Mouse (Mus musculus): ENCODE results near the gene Mttp. TPM values are rescaled to one million over a fixed set of nuclear protein-coding genes. Genes with fewer than 3 reads are reported as not detected.
A peak's percentile ranks its signal among the peaks of the same experiment; 100 is the strongest.

The Mttp gene
- total and polyA plus RNA-seq, 3 experiments, result 2.5 to 4.4 TPM; not detected in 1

- Histone ChIP-seq H3K9ac (ENCODE audit: control insufficient read depth, low read depth, low read length, poor library complexity, severe bottlenecking) (peak overlapping the region; percentile 94), H3K27ac (ENCODE audit: control insufficient read depth, low read depth, low read length) (no peak overlapping the region), H3K9me3 (replicated peaks; ENCODE audit: insufficient read depth, low read length) (no peaks in the 10 kb centered on the region), H3K4me3 (ENCODE audit: control insufficient read depth in 1 of 2, insufficient read depth in 1 of 2, low read depth in 2 of 2, low read length in 2 of 2) (peak overlapping the region; percentile 20 to 78), H3K4me1 (ENCODE audit: control insufficient read depth in 1 of 2, insufficient read depth in 2 of 2, low read length in 2 of 2) (no peaks in the 10 kb centered on the region), H3K79me2 (ENCODE audit: control insufficient read depth, insufficient read depth, low read length, poor library complexity) (peaks cover 8% of the 10 kb centered on the region; the same call in 1 of the 2 replicates), H3K27me3 (ENCODE audit: control insufficient read depth in 1 of 2, insufficient read depth in 2 of 2, low read length in 2 of 2) (no peaks in the 10 kb centered on the region), H3K36me3 (ENCODE audit: control insufficient read depth in 1 of 2, insufficient read depth in 2 of 2, low read length in 2 of 2) (peaks cover 0 to 8% of the 10 kb centered on the region in 2 experiments; a peak in 2 of 4 replicates)
- TF ChIP-seq ETS1 (IDR thresholded peaks at IDR 0.05; ENCODE audit: low read depth, low read length) (no peak), HCFC1 (IDR thresholded peaks at IDR 0.05; ENCODE audit: low read depth, low read length) (no peak), UBTF (IDR thresholded peaks at IDR 0.05; ENCODE audit: borderline replicate concordance, insufficient read depth, low read depth, low read length) (no peak), TAL1 (IDR thresholded peaks at IDR 0.05; ENCODE audit: low read length) (no peak), RCOR1 (IDR thresholded peaks at IDR 0.05; ENCODE audit: low read depth, low read length) (no peak), TBP (IDR thresholded peaks at IDR 0.05; ENCODE audit: low read depth, low read length) (0 out of 2 replicates have a peak, but pooled peaks have one; percentile 23), EP300 (IDR thresholded peaks at IDR 0.05; ENCODE audit: low read depth in 1 of 2, low read length in 2 of 2) (no peak), MAFK (IDR thresholded peaks at IDR 0.05; ENCODE audit: borderline replicate concordance, low read depth, low read length) (no peak), NRF1 (IDR thresholded peaks at IDR 0.05; ENCODE audit: insufficient read depth, low read depth, low read length, poor library complexity, severe bottlenecking) (no peak), ZNF384 (IDR thresholded peaks at IDR 0.05; ENCODE audit: low read depth, low read length) (peak; percentile 56), TCF12 (IDR thresholded peaks at IDR 0.05; ENCODE audit: low read depth, low read length) (no peak), SIN3A (IDR thresholded peaks at IDR 0.05; ENCODE audit: low read length) (no peak), MYC (IDR thresholded peaks at IDR 0.05; ENCODE audit: low read depth, low read length) (no peak; the same call in 1 of the 2 replicates), GABPA (IDR thresholded peaks at IDR 0.05; ENCODE audit: low read depth, low read length) (no peak)
- DNase-seq (ENCODE audit: low read depth, low spot score), result peak; percentile 56
Observed at GRCm38 (mm10) chr3:138142052-138142732, 2.6 kb downstream of the Mttp start.

- DNase-seq (ENCODE audit: low read depth, low spot score), result no peak
- H3K27me3 ChIP-seq (ENCODE audit: control insufficient read depth in 1 of 2, insufficient read depth in 2 of 2, low read length in 2 of 2), result no peaks in the 10 kb centered on the region
- peaks cover 0 to 5% of the 10 kb centered on the region in 2 experiments; a peak in 2 of 4 replicates for H3K36me3 ChIP-seq (ENCODE audit: control insufficient read depth in 1 of 2, insufficient read depth in 2 of 2, low read length in 2 of 2)
- no peak overlapping the region for H3K27ac ChIP-seq (ENCODE audit: control insufficient read depth, low read depth, low read length)
- H3K4me1 ChIP-seq (ENCODE audit: control insufficient read depth in 1 of 2, insufficient read depth in 2 of 2, low read length in 2 of 2), result peaks cover 0 to 2% of the 10 kb centered on the region in 2 experiments; a peak in 2 of 4 replicates
- TF ChIP-seq KAT2A (conservative IDR thresholded peaks at IDR 0.05; ENCODE audit: low read depth, low read length), result no peak
- no peak for TF ChIP-seq UBTF (IDR thresholded peaks at IDR 0.05; ENCODE audit: borderline replicate concordance, insufficient read depth, low read depth, low read length)
- TF ChIP-seq MAZ (IDR thresholded peaks at IDR 0.05; ENCODE audit: low read depth, low read length), result no peak
- TF ChIP-seq JUND (IDR thresholded peaks at IDR 0.05; ENCODE audit: low read depth, low read length), result no peak
- no peak for TF ChIP-seq USF2 (IDR thresholded peaks at IDR 0.05; ENCODE audit: borderline replicate concordance in 1 of 2, insufficient read depth in 1 of 2, low read depth in 1 of 2, low read length in 2 of 2)
- no peak for TF ChIP-seq SMC3 (IDR thresholded peaks at IDR 0.05; ENCODE audit: low read depth, low read length)
- TF ChIP-seq USF1 (IDR thresholded peaks at IDR 0.05; ENCODE audit: low read depth, low read length), result no peak
- no peak for TF ChIP-seq POLR2A (IDR thresholded peaks at IDR 0.05; ENCODE audit: control insufficient read depth in 1 of 2, insufficient read depth in 1 of 2, low read depth in 1 of 2, low read length in 2 of 2, poor library complexity in 1 of 2)
- no peak for TF ChIP-seq ZMIZ1 (IDR thresholded peaks at IDR 0.05; ENCODE audit: low read depth, low read length)
- no peak for TF ChIP-seq CHD1 (IDR thresholded peaks at IDR 0.05; ENCODE audit: low read depth, low read length)
- no peak for TF ChIP-seq TAL1 (IDR thresholded peaks at IDR 0.05; ENCODE audit: low read length)
- no peak for TF ChIP-seq GATA1 (IDR thresholded peaks at IDR 0.05; ENCODE audit: low read depth, low read length)
- no peak for TF ChIP-seq CTCF (IDR thresholded peaks at IDR 0.05 in 2 of 3, conservative IDR thresholded peaks at IDR 0.05 in 1 of 3; ENCODE audit: control insufficient read depth in 1 of 3, insufficient read depth in 1 of 3, low read depth in 2 of 3, low read length in 3 of 3, poor library complexity in 1 of 3, severe bottlenecking in 1 of 3)
- TF ChIP-seq E2F4 (IDR thresholded peaks at IDR 0.05; ENCODE audit: borderline replicate concordance, low read depth, low read length), result no peak
- TF ChIP-seq BHLHE40 (IDR thresholded peaks at IDR 0.05; ENCODE audit: borderline replicate concordance, low read depth, low read length), result no peak
- TF ChIP-seq RCOR1 (IDR thresholded peaks at IDR 0.05; ENCODE audit: low read depth, low read length), result no peak
- TF ChIP-seq NELFE (IDR thresholded peaks at IDR 0.05; ENCODE audit: low read depth, low read length), result no peak
- no peak overlapping the region for H3K9ac ChIP-seq (ENCODE audit: control insufficient read depth, low read depth, low read length, poor library complexity, severe bottlenecking)
- no peak overlapping the region for H3K4me3 ChIP-seq (ENCODE audit: control insufficient read depth in 1 of 2, insufficient read depth in 1 of 2, low read depth in 2 of 2, low read length in 2 of 2)
- H3K79me2 ChIP-seq (ENCODE audit: control insufficient read depth, insufficient read depth, low read length, poor library complexity), result peaks cover 4% of the 10 kb centered on the region; the same call in 1 of the 2 replicates
- H3K9me3 ChIP-seq (replicated peaks; ENCODE audit: insufficient read depth, low read length), result no peaks in the 10 kb centered on the region
Observed at GRCm38 (mm10) chr3:138139663-138140062, 5.1 kb downstream of the Mttp start.

Measured in MEL (cell line).